In the genomic region with DNA sequence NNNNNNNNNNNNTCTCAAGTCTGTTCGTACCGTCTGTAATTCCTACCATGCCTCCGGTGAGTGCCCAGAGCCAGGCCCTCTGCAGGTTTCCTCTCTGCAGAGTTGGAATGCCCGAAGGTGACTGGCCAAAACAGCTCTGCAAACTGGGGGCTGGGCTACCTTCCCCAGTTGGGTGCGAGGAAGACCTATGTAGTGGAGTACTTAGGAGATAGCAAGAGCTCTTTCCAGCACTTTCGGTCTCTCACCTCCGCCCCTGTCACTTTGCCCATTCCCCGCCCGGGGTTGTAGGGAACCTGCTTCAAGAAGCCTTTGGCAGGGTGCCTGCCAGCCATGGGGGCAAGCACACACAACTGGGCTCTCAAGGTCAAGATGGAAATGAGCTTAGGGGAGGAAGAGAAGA, we compare ENCODE assay signal across 8 mouse cellular contexts. TPM values are rescaled to one million over a fixed set of nuclear protein-coding genes. Genes with fewer than 3 reads are reported as not detected.
DNase-seq lines count a peak whose midpoint lies in the region; ATAC-seq lines count a peak whose summit lies in the region.

No protein-coding gene starts in this region.

- peak; percentile 30 to 38 for DNase-seq in right cerebral cortex, postnatal 10 days (ENCODE audit: low spot score in 2 of 2)
- DNase-seq in right cerebral cortex, postnatal 36 days (ENCODE audit: low spot score in 2 of 2): no peak
- DNase-seq in cerebellum, postnatal 36 days: peak; percentile 59 to 61
- peak; percentile 15 to 26 for DNase-seq in heart, postnatal 10 days
- peak; percentile 47 for DNase-seq in kidney, postnatal 14 days
- no peak for DNase-seq in MN1 (ENCODE audit: low spot score)
- no peak for DNase-seq in spleen, adult 18-20 months

- H3K4me1 ChIP-seq in midbrain, embryonic 12.5 days: no peaks in the 10 kb centered on the region

- peak overlapping the region; percentile 15; the same call in 1 of the 2 replicates for H3K27ac ChIP-seq in midbrain, embryonic 12.5 days (replicated peaks)

- H3K9me3 ChIP-seq in midbrain, embryonic 12.5 days: no peaks in the 10 kb centered on the region

- H3K9ac ChIP-seq in midbrain, embryonic 12.5 days (replicated peaks): peak overlapping the region; percentile 58

- no peaks in the 10 kb centered on the region for H3K36me3 ChIP-seq in midbrain, embryonic 12.5 days

- intact Hi-C loops in heart, postnatal 10 days (cut with DNase I): no loop called here

- H3K4me3 ChIP-seq in midbrain, embryonic 12.5 days: peak overlapping the region; percentile 49

- H3K4me2 ChIP-seq in midbrain, embryonic 12.5 days (replicated peaks): peak overlapping the region; percentile 58

- 0 out of 2 replicates have a peak, but pooled peaks cover 4% of the 10 kb centered on the region for H3K27me3 ChIP-seq in midbrain, embryonic 12.5 days

- peak; percentile 44 for ATAC-seq in midbrain, embryonic 12.5 days (ENCODE audit: low FRiP score, low read depth)

- WGBS in midbrain, embryonic 12.5 days: 32% methylated on average over 9 of the region's 9 CpGs

RNA-seq across cellular contexts. Expression of gene Tmem35a, which starts 1.3 kb away (rescaled TPM):
- 10 to 100 TPM; 11.7 to 12.6 TPM for total RNA-seq in heart, postnatal 10 days (2021)
- 40.4 and 45.7 TPM in 2 replicates for polyA plus RNA-seq in midbrain, embryonic 12.5 days (2016; fragmentation: Nextera tagmentation; extraction: Ambion mirVana)

RNA-seq across cellular contexts. Expression of gene Cenpi, which starts 11.6 kb away (rescaled TPM):
- 1 to 10 TPM; 4.5 to 6.3 TPM for total RNA-seq in heart, postnatal 10 days (2021)
- polyA plus RNA-seq in midbrain, embryonic 12.5 days (2016; fragmentation: Nextera tagmentation; extraction: Ambion mirVana): 21.7 and 25.0 TPM in 2 replicates

RNA-seq across cellular contexts. Expression of gene Trmt2b, which starts 19.5 kb away (rescaled TPM):
- 10 to 100 TPM; 50.1 to 51.1 TPM for total RNA-seq in heart, postnatal 10 days (2021)
- polyA plus RNA-seq in midbrain, embryonic 12.5 days (2016; fragmentation: Nextera tagmentation; extraction: Ambion mirVana): 6.2 and 9.0 TPM in 2 replicates

Comparison
In these comparisons a context has a peak if more than half of its experiments do, and no peak if none do; other contexts are left out.
1. DNase-seq: peak in right cerebral cortex, postnatal 10 days (2 of 2), cerebellum, postnatal 36 days (2 of 2), heart, postnatal 10 days (2 of 2) and kidney, postnatal 14 days (single experiment); none in right cerebral cortex, postnatal 36 days (0 of 2), MN1 (single experiment) and spleen, adult 18-20 months (0 of 2).